Mouse (Mus musculus): ENCODE data around the gene Il34.

Gene Il34

DNA sequence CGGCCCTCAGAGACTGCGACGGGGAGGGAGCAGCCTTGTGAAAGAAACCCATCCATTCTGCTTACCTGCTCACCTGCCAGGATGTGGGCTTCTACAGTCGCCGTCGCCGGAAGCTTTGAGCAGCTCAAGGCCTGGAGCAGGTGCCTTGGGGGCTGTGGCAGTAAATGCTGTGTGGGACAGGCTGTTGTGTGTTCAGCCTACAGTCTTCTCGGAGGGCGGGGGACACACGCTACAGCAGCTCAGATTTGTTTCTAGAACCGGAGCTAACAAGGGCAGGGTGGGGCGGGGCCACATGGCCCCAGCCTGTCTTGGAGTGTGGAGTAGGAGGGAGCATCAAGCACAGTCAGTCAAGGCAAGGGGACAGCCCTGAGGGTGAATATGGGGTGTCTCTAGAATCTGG is at the start of gene Il34:
Gene Il34 (minus strand): TSS at position 256 of the 400 bp plus-strand sequence.
- no peak for DNase-seq

DNA sequence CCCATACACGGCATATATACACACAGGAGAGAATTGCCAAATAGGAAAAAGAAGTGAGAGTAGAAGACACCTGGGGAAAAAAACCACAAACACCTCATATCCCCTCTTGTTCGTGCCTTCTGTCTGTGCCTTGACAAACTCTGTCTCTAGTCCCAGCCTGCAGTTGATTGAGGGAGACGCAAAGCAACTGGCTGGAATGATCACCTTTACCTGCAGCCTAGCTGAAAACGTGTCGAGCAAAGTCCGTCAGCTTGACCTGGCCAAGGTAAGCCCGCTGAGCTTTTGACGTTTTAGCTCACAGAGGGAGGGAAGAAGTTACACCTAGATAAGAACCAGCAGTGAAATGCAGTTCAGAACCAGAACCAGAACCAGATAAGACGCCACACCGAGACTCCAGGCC is 45.5 kb upstream of the Il34 start:
- DNase-seq: no peak

GRCm38 (mm10) chr8:110847645-110848495 is 42.1 kb upstream of the Il34 start:
- DNase-seq: no peak

- DNase-seq: no peak
These were observed 41.4 kb upstream of the Il34 start for GRCm38 (mm10) chr8:110847171-110847549.

- DNase-seq: peak; percentile 91 to 94
These were observed 40.9 kb upstream of the Il34 start, which contains the start of the genes Cog4 and Sf3b3 for GRCm38 (mm10) chr8:110846405-110847170. Gene Cog4 (plus strand): TSS chr8:110846600. Gene Sf3b3 (minus strand): TSS chr8:110846787.

DNA sequence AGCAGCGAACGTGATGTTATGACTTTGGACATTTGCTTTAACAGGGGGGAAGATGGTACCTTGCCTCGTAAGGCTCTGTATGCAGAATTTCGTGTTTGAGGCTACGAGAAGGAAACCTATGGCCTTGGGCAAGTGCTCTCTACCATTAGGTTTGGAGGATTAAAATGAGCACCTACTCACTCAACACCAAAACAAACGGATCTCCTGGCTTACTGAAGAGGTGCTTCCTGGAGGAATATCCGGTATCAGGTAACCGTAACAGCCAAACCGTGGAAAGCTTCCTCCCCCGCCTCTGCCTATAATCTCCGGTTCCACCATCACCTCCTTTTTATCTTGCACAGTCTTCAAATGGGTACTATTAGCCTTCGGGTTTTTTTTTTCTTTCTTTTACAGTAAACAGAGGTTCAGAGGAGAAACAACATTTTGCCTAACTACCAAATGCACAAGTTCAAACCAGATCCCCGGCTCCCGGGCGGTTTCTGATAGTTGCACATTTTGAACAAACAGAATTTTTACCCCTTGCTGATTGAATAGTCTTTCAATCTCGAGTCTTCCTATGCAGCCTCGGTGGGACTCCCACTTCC is 40.2 kb upstream of the Il34 start:
- no peak for DNase-seq

DNA sequence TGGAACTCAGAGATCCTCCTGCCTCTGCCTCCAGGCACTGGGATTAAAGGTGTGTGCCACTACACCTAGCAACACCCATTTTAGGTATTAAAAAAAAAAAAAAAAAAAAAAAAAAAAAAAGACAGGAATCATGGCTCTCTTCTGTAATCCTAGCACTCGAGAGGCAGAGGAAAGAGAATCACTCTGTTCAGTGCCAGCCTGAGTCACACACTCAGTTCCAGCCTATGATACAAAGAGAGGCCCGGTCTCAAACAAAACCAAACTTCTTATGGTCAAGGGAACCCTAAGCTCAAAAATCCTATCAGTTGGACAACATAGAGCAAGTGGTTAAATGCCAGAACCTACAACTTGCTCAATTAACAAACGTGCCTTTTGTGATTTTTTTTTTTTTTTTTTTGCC is 39.2 kb upstream of the Il34 start:
- DNase-seq: no peak

DNA sequence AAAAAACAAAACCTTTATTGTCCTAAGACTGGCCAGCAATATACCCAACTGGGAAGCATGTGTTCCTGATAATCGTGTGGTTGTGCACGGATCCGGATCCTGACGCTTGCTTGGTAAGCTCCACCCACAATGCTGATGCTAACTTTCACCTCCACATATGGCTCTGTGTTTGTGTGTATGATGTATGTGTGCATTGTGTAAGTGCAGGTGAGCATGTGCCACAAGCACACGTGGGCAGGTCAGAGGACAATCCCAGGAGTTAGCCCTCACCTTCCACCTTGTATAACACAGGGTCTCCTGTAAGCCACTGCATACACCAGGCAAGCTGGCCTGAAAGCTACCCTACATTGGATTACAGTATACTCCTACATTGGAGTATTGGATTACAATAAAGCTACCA is 37.5 kb upstream of the Il34 start:
- no peak for DNase-seq

DNA sequence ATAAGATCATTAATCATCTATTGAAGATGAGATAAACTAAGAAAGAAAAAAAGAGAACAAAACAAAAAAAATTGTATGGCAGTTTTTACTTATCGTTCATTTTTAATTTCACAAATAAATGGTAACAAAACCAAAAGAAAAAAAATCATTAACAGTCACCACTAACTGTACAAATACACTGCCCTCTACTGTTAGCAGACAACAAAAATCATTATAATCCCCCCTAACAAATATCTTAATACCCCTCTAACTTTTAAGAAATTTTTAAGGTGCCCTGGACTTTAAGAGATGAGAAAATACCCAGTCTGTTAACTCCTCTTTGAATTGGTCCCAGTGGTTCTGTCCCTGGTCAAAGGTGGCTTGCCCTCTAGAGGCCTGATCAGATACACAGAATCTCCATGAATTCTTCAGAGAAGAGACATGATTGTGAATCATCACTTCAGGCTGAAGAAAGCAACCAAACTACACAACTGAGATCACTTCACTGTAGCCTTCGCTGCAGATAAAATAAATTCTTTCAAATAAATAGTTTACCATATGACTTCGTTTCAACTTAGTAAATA is 36.4 kb upstream of the Il34 start:
- DNase-seq: no peak

DNA sequence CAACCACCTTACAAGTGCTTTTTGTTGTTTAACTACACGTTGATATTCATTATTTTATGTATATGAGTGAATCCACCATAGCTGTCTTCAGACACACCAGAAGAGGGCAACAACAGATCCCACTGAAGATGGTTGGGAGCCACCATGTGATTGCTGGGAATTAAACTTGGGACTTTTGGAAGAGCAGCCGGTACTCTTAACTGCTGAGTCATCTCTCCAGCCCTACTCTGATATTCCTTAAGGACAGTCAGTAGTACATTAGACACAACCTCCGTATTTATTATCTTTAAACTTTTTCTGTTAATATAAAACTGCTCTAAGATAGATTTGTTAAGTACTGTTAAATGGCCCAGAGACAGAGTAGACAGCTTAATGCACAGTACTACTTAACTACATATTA is 26.2 kb upstream of the Il34 start:
- DNase-seq: no peak

GRCm38 (mm10) chr8:110828511-110828910 is 22.8 kb upstream of the Il34 start:
- DNase-seq: no peak

DNA sequence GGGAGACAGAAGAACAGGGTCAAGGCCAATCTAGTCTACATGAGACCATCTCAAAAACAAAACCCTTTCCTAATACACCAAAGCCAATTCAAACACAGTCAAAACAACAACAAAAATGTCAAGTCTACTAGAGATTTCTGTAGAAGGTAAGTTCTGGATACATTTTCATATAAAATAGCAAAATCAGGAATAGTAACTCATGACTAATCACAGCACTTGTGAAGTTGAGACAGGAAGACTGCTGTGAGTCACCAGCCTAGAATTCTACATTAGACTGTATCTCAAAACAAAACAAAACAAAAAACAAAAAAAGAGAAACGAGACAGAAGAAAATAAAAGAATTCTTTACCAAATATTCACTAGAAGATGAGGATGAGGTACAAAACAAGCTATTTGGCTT is 19.1 kb upstream of the Il34 start:
- DNase-seq: no peak

- DNase-seq: no peak
These were observed 16.2 kb upstream of the Il34 start for GRCm38 (mm10) chr8:110821960-110822359.

DNA sequence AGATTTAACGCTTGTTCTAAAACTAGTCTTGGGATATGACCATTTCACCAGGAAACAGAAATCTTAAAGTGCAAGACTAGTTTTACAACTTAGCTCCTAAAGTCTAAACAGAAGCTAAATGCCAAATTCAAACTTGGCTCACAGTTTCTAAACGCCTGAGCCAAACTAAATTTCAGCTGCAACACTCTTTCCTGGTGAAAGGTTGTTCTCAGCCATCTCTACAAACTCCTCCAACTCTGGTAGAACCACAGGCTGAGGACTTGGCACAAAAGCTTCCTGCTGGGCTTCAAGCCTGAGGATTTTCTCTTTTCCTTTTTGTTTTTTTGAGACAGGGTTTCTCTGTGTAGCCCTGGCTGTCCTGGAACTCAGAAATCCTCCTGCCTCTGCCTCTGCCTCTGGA is 14.5 kb upstream of the Il34 start:
- DNase-seq: no peak

DNA sequence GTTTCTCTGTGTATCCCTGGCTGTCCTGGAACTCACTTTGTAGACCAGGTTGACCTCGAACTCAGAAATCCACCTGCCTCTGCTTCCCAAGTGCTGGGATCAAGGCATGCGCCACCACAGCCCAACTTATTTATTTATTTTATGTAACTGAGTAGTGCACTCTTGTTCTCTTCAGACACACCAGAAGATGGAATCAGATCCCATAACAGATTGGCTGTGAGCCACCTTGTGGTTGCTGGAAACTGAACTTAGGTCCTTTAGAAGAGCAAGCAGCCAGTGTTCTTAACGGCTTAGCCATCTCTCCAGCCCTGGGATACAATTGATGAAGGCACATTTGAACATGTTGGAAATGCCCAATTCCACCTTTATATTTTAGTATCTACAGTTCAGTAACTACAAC is 12.9 kb upstream of the Il34 start:
- no peak for DNase-seq

DNA sequence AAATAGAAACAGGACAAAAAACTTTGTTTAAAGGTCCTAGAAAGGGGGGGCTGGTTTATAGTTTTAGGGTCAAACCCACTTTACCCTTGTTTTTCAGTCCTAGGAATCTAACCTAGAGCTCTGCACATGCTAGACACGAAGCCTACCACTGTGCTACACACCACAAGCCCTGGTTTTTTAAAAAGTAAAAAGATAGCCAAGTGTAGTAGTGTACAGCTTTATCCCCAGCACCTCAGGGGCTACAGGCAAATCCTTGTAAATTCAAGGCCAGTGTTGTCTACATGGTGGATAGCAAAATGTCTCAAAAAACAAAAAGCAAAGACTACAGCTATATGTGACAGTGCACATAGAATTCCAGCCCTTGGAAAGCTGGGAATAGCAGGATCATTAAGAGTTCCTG is 11.3 kb upstream of the Il34 start:
- DNase-seq: no peak

DNA sequence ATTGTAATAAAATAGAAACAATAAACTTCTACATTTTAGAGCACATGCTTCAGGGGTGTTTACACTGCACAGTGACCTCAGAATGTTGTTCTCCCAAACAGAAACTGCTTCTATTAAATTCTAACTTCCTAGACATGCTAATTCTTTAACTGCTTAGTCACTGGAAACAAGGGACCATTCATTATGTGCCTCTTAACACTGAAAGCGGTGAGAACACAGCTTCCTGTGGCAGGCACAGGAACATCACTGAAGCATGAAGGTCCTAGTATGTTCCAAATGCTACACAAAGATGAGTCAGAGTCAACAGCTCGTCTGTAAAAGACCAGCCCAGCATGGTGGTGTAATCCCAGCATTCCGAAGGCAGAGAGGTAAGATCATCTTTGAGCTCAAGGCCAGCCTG is 9.6 kb upstream of the Il34 start:
- no peak for DNase-seq

DNA sequence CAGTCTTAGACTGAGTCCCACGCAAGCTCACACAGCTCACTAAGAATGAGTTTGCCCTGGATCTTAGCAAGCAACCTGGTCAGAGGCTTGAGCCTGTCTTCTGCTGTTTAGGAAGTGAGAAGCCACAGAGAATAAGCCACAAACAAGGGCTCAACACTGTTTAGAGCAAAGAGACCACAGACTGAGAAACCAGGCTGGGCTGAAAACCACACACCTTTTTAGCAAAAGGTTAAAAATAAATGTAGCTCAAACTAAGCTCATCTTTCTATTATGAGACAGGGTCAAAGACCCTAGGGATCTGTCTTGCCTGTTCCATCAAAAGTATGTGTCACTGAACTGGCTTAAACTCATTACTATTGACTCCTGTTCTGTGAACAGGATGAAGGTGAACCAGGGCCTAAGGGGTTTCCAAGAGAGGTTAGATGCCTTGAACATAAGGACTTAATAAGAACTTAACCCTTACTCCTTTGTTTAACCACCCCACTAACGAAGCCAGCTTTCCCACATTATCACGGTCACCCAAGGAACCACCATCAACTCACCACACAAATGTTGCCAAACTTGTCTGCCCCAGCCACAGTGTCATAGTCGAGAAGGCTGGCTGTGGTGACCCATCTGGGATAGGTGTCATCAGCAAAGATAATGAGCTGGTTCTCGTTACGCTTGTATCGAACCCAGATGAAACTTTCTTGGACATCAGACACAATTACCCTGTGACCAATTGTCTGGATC is 7.5 kb upstream of the Il34 start:
- no peak for DNase-seq

- no peak for DNase-seq
These were observed 6.8 kb upstream of the Il34 start for GRCm38 (mm10) chr8:110812349-110813080.

- no peak for DNase-seq
These were observed 6.1 kb upstream of the Il34 start for GRCm38 (mm10) chr8:110811793-110812192.

GRCm38 (mm10) chr8:110811116-110811515 is 5.4 kb upstream of the Il34 start:
- DNase-seq: no peak

DNA sequence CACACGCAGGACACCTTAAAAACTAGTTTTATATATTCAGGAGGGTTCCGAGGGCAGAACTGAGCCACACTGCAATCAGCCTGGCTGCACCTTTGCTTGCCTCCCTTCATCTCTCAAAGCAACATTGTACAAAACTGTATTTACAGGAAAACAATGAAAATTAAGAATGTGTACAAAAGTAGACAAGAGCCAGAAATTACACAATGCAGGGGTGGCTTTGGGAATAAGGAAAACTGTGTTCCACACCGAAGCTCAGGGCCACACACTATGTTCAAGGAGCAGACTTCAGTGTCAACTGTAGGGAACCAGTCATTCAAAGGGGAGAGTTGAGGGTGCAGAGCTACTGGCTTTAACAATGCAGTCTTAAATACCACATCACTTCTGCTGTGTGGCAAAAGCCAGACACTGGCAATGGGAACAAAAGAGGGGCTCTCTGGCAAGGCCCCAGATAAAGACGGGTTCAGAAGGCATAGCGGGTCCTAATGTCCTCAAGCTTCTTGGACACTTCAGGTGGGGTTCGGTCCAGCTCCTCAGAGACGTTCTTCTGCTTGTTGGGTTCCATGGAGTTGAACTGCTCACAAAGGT is 4.8 kb upstream of the Il34 start:
- no peak for DNase-seq
